Mouse (Mus musculus) hindlimb bud, embryonic 11.5 days (tissue): ENCODE data around the gene Fam178b.

Experiments
- DNase-seq: peaks from one replicate; pipeline ENCODE4 v3.0.0-alpha.2; 2012; ENCODE audit warnings: low read depth, low spot score; ENCODE audit errors: extremely low spot score

The Fam178b gene

GRCm38 (mm10) chr1:36589486-36589885 is 93.5 kb downstream of the Fam178b start:
- no peak for DNase-seq

- DNase-seq = no peak
Observed at GRCm38 (mm10) chr1:36588476-36589450, 94.2 kb downstream of the Fam178b start.

GRCm38 (mm10) chr1:36587860-36588259 is 95.1 kb downstream of the Fam178b start:
- DNase-seq = no peak

GRCm38 (mm10) chr1:36586288-36586687 is 96.7 kb downstream of the Fam178b start:
- no peak for DNase-seq

- DNase-seq = no peak
Observed at GRCm38 (mm10) chr1:36583408-36584116, 99.4 kb downstream of the Fam178b start.

GRCm38 (mm10) chr1:36582211-36582610 is 100.8 kb downstream of the Fam178b start:
- no peak for DNase-seq

GRCm38 (mm10) chr1:36581260-36581659 is 101.7 kb downstream of the Fam178b start:
- DNase-seq = no peak

GRCm38 (mm10) chr1:36580384-36581207 is 102.4 kb downstream of the Fam178b start:
- DNase-seq = no peak

- no peak for DNase-seq
Observed at GRCm38 (mm10) chr1:36579974-36580383, 103.0 kb downstream of the Fam178b start.

GRCm38 (mm10) chr1:36576991-36577675 is 105.8 kb downstream of the Fam178b start:
- no peak for DNase-seq

- no peak for DNase-seq
Observed at GRCm38 (mm10) chr1:36575347-36575746, 107.6 kb downstream of the Fam178b start.

- DNase-seq = no peak
Observed at GRCm38 (mm10) chr1:36574196-36574955, 108.6 kb downstream of the Fam178b start.

- no peak for DNase-seq
Observed at GRCm38 (mm10) chr1:36573524-36573923, 109.5 kb downstream of the Fam178b start.

- DNase-seq = no peak
Observed at GRCm38 (mm10) chr1:36572709-36573108, 110.3 kb downstream of the Fam178b start.

GRCm38 (mm10) chr1:36572140-36572700 is 110.8 kb downstream of the Fam178b start:
- no peak for DNase-seq

- no peak for DNase-seq
Observed at GRCm38 (mm10) chr1:36571627-36572026, 111.4 kb downstream of the Fam178b start.

- no peak for DNase-seq
Observed at GRCm38 (mm10) chr1:36570320-36570719, 112.7 kb downstream of the Fam178b start.

GRCm38 (mm10) chr1:36569694-36570276 is 113.2 kb downstream of the Fam178b start:
- no peak for DNase-seq

- DNase-seq = no peak
Observed at GRCm38 (mm10) chr1:36568776-36569175, 114.2 kb downstream of the Fam178b start.
